Mouse (Mus musculus) lung, adult 10 weeks (tissue): ENCODE data around the gene BC049730. TPM values are rescaled to one million over a fixed set of nuclear protein-coding genes. Genes with fewer than 3 reads are reported as not detected.

Source experiments
- polyA plus RNA-seq: library from polyadenylated mRNA; stranded (reverse); fragments of 350-450 nt; fragmentation: Illumina TruSeq; extraction: RNeasy Lipid Tissue Mini Kit (QIAGEN cat#74804); gene quantifications from one replicate; pipeline ENCODE4 v1.2.3, GENCODE M21; 2014; ENCODE audit warnings: low read depth, low replicate concordance; ENCODE audit not compliant: insufficient read depth

The BC049730 gene
- not detected for polyA plus RNA-seq

GRCm38 (mm10) chr7:24708832-24709292 is at the start of gene BC049730:
BC049730 (plus strand) TSS chr7:24709242.

GRCm38 (mm10) chr7:24676575-24676974 is 32.5 kb upstream of the BC049730 start, which contains the start of gene Tex101:
Tex101 (minus strand) TSS chr7:24676675.

GRCm38 (mm10) chr7:24726808-24727207 is 17.8 kb downstream of the BC049730 start, which contains the start of gene Gm4763:
Gm4763 (minus strand) TSS chr7:24726908.

GRCm38 (mm10) chr7:24760211-24760610 is 51.2 kb downstream of the BC049730 start, which contains the start of gene Cd177:
Cd177 (minus strand) TSS chr7:24760311.

Other genes starting within 250 kb of the BC049730 start
- 48.8 TPM for gene Plaur, start 246.8 kb upstream of the BC049730 start, polyA plus RNA-seq
- 8.8 TPM for gene Cadm4, start 227.2 kb upstream of the BC049730 start, polyA plus RNA-seq
- 2.8 TPM for gene Zfp428, start 202.2 kb upstream of the BC049730 start, polyA plus RNA-seq
- not detected for gene AC161166.1, start 196.8 kb upstream of the BC049730 start, polyA plus RNA-seq
- 4.7 TPM for gene Irgq, start 178.6 kb upstream of the BC049730 start, polyA plus RNA-seq
- gene Pinlyp, start 163.1 kb upstream of the BC049730 start, polyA plus RNA-seq: not detected
- 16.8 TPM for gene Xrcc1, start 163.0 kb upstream of the BC049730 start, polyA plus RNA-seq
- gene Ethe1, start 121.7 kb upstream of the BC049730 start, polyA plus RNA-seq: 11.8 TPM
- gene Zfp575, start 121.6 kb upstream of the BC049730 start, polyA plus RNA-seq: 0.08 TPM
- gene Phldb3, start 98.5 kb upstream of the BC049730 start, polyA plus RNA-seq: 2.1 TPM
- gene Lypd3, start 72.7 kb upstream of the BC049730 start, polyA plus RNA-seq: not detected
- gene Tex101, start 32.6 kb upstream of the BC049730 start, polyA plus RNA-seq: not detected
- not detected for gene Gm4763, start 17.7 kb downstream of the BC049730 start, polyA plus RNA-seq
- gene Cd177, start 51.1 kb downstream of the BC049730 start, polyA plus RNA-seq: 2.9 TPM
- gene Ceacam10, start 68.0 kb downstream of the BC049730 start, polyA plus RNA-seq: 0.31 TPM
- 10.3 TPM for gene Gm9844, start 153.0 kb downstream of the BC049730 start, polyA plus RNA-seq
- not detected for gene Lypd4, start 160.7 kb downstream of the BC049730 start, polyA plus RNA-seq
- not detected for gene Dmrtc2, start 160.8 kb downstream of the BC049730 start, polyA plus RNA-seq
- 2,096 TPM for gene Rps19, start 175.1 kb downstream of the BC049730 start, polyA plus RNA-seq
- gene Cd79a, start 188.1 kb downstream of the BC049730 start, polyA plus RNA-seq: 88.3 TPM
- 98.1 TPM for gene Arhgef1, start 193.7 kb downstream of the BC049730 start, polyA plus RNA-seq
- not detected for gene Gm4881, start 235.3 kb downstream of the BC049730 start, polyA plus RNA-seq